Mouse (Mus musculus): ENCODE measurements at regions not wholly inside any gene's neighbourhood (a gene's known extent, or its start where the extent isn't known, plus 50 kb on each side); places are given as distances from the start of the nearest gene placed in this dataset.
A peak's percentile ranks its signal among the peaks of the same experiment; 100 is the strongest.

- H3K79me2 ChIP-seq (ENCODE audit: control insufficient read depth, insufficient read depth, low read length, poor library complexity) = no peaks in the 10 kb centered on the region
- peak; percentile 78 for DNase-seq (ENCODE audit: low read depth, low spot score)
- H3K4me1 ChIP-seq (ENCODE audit: control insufficient read depth in 1 of 2, insufficient read depth in 2 of 2, low read length in 2 of 2) = peaks cover 3 to 13% of the 10 kb centered on the region in 2 experiments; a peak in 3 of 4 replicates
- H3K9ac ChIP-seq (ENCODE audit: control insufficient read depth, low read depth, low read length, poor library complexity, severe bottlenecking) = no peak overlapping the region
- no peaks in the 10 kb centered on the region for H3K27me3 ChIP-seq (ENCODE audit: control insufficient read depth in 1 of 2, insufficient read depth in 2 of 2, low read length in 2 of 2)
- H3K27ac ChIP-seq (ENCODE audit: control insufficient read depth, low read depth, low read length) = peak overlapping the region; percentile 56
- H3K36me3 ChIP-seq (ENCODE audit: control insufficient read depth in 1 of 2, insufficient read depth in 2 of 2, low read length in 2 of 2) = peaks cover 0 to 17% of the 10 kb centered on the region in 2 experiments; a peak in 2 of 4 replicates
- H3K4me3 ChIP-seq (ENCODE audit: control insufficient read depth in 1 of 2, insufficient read depth in 1 of 2, low read depth in 2 of 2, low read length in 2 of 2) = peak overlapping the region in 1 of 2 experiments; percentile 13; a peak in 2 of 4 replicates
- TF ChIP-seq RAD21 (IDR thresholded peaks at IDR 0.05; ENCODE audit: low read depth, low read length) (peak; percentile 69), ZC3H11A (IDR thresholded peaks at IDR 0.05; ENCODE audit: low read depth, low read length) (peak; percentile 59), GATA1 (IDR thresholded peaks at IDR 0.05; ENCODE audit: low read depth, low read length) (no peak), SMC3 (IDR thresholded peaks at IDR 0.05; ENCODE audit: low read depth, low read length) (peak; percentile 87), CTCF (IDR thresholded peaks at IDR 0.05 in 2 of 3, conservative IDR thresholded peaks at IDR 0.05 in 1 of 3; ENCODE audit: control insufficient read depth in 1 of 3, insufficient read depth in 1 of 3, low read depth in 2 of 3, low read length in 3 of 3, poor library complexity in 1 of 3, severe bottlenecking in 1 of 3) (peak; percentile 78 to 89 (median 81)), MXI1 (IDR thresholded peaks at IDR 0.05; ENCODE audit: low read depth, low read length) (no peak)
- no peaks in the 10 kb centered on the region for H3K9me3 ChIP-seq (replicated peaks; ENCODE audit: insufficient read depth, low read length)
These were observed 79.7 kb upstream of the Kif2a start for GRCm38 (mm10) chr13:107101598-107101997.

DNA sequence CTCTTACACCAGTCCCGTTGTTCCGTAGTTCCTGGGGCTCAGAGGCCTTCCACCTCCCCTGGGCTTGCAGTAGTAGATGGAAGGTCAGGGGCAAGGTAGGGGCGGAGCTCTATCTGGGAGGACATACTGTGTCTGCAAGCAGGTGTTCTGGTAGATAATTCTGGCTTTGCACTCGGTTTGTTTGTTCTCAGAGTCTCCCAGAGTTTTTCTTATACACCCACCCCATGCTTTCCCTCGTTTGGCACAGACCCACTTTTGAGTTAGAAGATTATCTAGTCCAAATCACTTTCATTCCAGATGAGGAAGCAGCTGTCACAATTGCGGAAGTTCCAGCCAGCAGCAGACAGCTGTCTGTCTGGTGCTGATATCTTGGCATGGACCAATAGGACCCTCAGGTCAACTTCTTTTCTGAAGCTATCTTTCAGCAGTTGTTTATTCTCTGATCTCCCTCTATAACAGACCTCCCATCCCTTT is 79.0 kb upstream of the Kif2a start:
- DNase-seq (ENCODE audit: low read depth, low spot score) = peak; percentile 96
- Histone ChIP-seq H3K4me3 (ENCODE audit: control insufficient read depth in 1 of 2, insufficient read depth in 1 of 2, low read depth in 2 of 2, low read length in 2 of 2) (peak overlapping the region in 1 of 2 experiments; percentile 13; a peak in 1 of 4 replicates), H3K27me3 (ENCODE audit: control insufficient read depth in 1 of 2, insufficient read depth in 2 of 2, low read length in 2 of 2) (no peaks in the 10 kb centered on the region), H3K4me1 (ENCODE audit: control insufficient read depth in 1 of 2, insufficient read depth in 2 of 2, low read length in 2 of 2) (peaks cover 3 to 13% of the 10 kb centered on the region in 2 experiments; a peak in 3 of 4 replicates), H3K27ac (ENCODE audit: control insufficient read depth, low read depth, low read length) (peak overlapping the region; percentile 46), H3K9me3 (replicated peaks; ENCODE audit: insufficient read depth, low read length) (no peaks in the 10 kb centered on the region), H3K36me3 (ENCODE audit: control insufficient read depth in 1 of 2, insufficient read depth in 2 of 2, low read length in 2 of 2) (peaks cover 0 to 17% of the 10 kb centered on the region in 2 experiments; a peak in 2 of 4 replicates), H3K79me2 (ENCODE audit: control insufficient read depth, insufficient read depth, low read length, poor library complexity) (no peaks in the 10 kb centered on the region), H3K9ac (ENCODE audit: control insufficient read depth, low read depth, low read length, poor library complexity, severe bottlenecking) (no peak overlapping the region)
- TF ChIP-seq BHLHE40 (IDR thresholded peaks at IDR 0.05; ENCODE audit: borderline replicate concordance, low read depth, low read length) = peak; percentile 81; the same call in 1 of the 2 replicates
- TF ChIP-seq SIN3A (IDR thresholded peaks at IDR 0.05; ENCODE audit: low read length) = peak; percentile 99
- peak; percentile 88 for TF ChIP-seq MAZ (IDR thresholded peaks at IDR 0.05; ENCODE audit: low read depth, low read length)
- TF ChIP-seq MYB (IDR thresholded peaks at IDR 0.05; ENCODE audit: low read depth, low read length) = peak; percentile 68; the same call in 1 of the 2 replicates
- TF ChIP-seq SMC3 (IDR thresholded peaks at IDR 0.05; ENCODE audit: low read depth, low read length) = 0 out of 2 replicates have a peak, but pooled peaks have one; percentile 17
- TF ChIP-seq TBP (IDR thresholded peaks at IDR 0.05; ENCODE audit: low read depth, low read length) = peak; percentile 69
- peak; percentile 56; the same call in 1 of the 2 replicates for TF ChIP-seq JUND (IDR thresholded peaks at IDR 0.05; ENCODE audit: low read depth, low read length)
- no peak for TF ChIP-seq NELFE (IDR thresholded peaks at IDR 0.05; ENCODE audit: low read depth, low read length)
- TF ChIP-seq KAT2A (conservative IDR thresholded peaks at IDR 0.05; ENCODE audit: low read depth, low read length) = peak; percentile 37; the same call in 1 of the 2 replicates
- no peak for TF ChIP-seq POLR2A (IDR thresholded peaks at IDR 0.05; ENCODE audit: control insufficient read depth in 1 of 2, insufficient read depth in 1 of 2, low read depth in 1 of 2, low read length in 2 of 2, poor library complexity in 1 of 2)
- peak; percentile 100 for TF ChIP-seq ETS1 (IDR thresholded peaks at IDR 0.05; ENCODE audit: low read depth, low read length)
- peak; percentile 81 for TF ChIP-seq MAX (IDR thresholded peaks at IDR 0.05; ENCODE audit: low read length)
- TF ChIP-seq HCFC1 (IDR thresholded peaks at IDR 0.05; ENCODE audit: low read depth, low read length) = peak; percentile 56
- peak; percentile 28; the same call in 1 of the 2 replicates for TF ChIP-seq ZC3H11A (IDR thresholded peaks at IDR 0.05; ENCODE audit: low read depth, low read length)
- no peak for TF ChIP-seq USF2 (IDR thresholded peaks at IDR 0.05; ENCODE audit: borderline replicate concordance in 1 of 2, insufficient read depth in 1 of 2, low read depth in 1 of 2, low read length in 2 of 2)
- TF ChIP-seq MXI1 (IDR thresholded peaks at IDR 0.05; ENCODE audit: low read depth, low read length) = peak; percentile 89
- no peak for TF ChIP-seq USF1 (IDR thresholded peaks at IDR 0.05; ENCODE audit: low read depth, low read length)
- TF ChIP-seq ZNF384 (IDR thresholded peaks at IDR 0.05; ENCODE audit: low read depth, low read length) = no peak
- peak; percentile 74 for TF ChIP-seq MAFK (IDR thresholded peaks at IDR 0.05; ENCODE audit: borderline replicate concordance, low read depth, low read length)
- peak; percentile 60; the same call in 1 of the 2 replicates for TF ChIP-seq ZMIZ1 (IDR thresholded peaks at IDR 0.05; ENCODE audit: low read depth, low read length)
- TF ChIP-seq CTCF (IDR thresholded peaks at IDR 0.05 in 2 of 3, conservative IDR thresholded peaks at IDR 0.05 in 1 of 3; ENCODE audit: control insufficient read depth in 1 of 3, insufficient read depth in 1 of 3, low read depth in 2 of 3, low read length in 3 of 3, poor library complexity in 1 of 3, severe bottlenecking in 1 of 3) = no peak; a peak in 1 of 6 replicates
- TF ChIP-seq E2F4 (IDR thresholded peaks at IDR 0.05; ENCODE audit: borderline replicate concordance, low read depth, low read length) = peak; percentile 71; the same call in 1 of the 2 replicates
- 0 out of 2 replicates have a peak, but pooled peaks have one; percentile 9 for TF ChIP-seq CHD2 (IDR thresholded peaks at IDR 0.05; ENCODE audit: low read length)
- TF ChIP-seq RCOR1 (IDR thresholded peaks at IDR 0.05; ENCODE audit: low read depth, low read length) = peak; percentile 96
- TF ChIP-seq TCF12 (IDR thresholded peaks at IDR 0.05; ENCODE audit: low read depth, low read length) = peak; percentile 99
- peak; percentile 78 for TF ChIP-seq ELF1 (IDR thresholded peaks at IDR 0.05; ENCODE audit: low read depth, low read length)
- TF ChIP-seq EP300 (IDR thresholded peaks at IDR 0.05; ENCODE audit: low read depth in 1 of 2, low read length in 2 of 2) = peak; percentile 96 to 97
- no peak for TF ChIP-seq RAD21 (IDR thresholded peaks at IDR 0.05; ENCODE audit: low read depth, low read length)
- no peak for TF ChIP-seq ZKSCAN1 (IDR thresholded peaks at IDR 0.05; ENCODE audit: low read depth, low read length)
